ENCODE assay signal across 9 mouse cellular contexts in the genomic region with DNA sequence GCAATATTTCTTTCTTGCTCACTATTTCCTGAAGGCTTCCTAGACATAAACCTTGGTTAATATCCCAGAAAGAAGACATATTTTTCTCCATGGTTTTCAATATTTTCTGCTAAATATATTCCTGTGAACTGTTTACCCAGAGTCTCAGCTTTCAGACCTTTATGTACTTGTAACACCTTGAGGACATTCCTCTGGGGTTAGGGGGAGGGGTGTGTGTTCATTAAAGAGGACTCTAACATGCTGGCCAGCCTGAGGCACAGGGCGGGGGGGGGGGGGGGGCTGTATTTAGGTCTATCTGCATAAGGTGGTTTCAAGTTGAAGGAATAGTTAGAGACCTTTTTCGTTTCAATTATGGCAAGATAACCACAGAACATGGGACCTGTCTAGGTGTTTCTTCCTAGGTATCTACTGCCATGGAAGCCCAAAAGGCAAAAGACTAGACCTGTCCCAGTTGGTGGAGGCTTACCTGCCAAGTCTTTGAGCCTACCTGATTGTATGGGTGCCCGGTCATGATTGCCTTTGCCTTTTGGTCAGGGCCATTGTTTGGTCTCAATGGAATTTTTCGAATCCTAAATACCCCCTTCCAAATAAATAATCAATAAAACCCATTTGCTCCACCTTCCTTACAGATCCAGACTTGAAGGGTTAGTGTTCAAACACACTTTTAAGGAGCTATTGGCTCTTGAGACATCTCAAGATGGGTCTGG. TPM values are rescaled to one million over a fixed set of nuclear protein-coding genes. Genes with fewer than 3 reads are reported as not detected.
DNase-seq lines count a peak whose midpoint lies in the region; ATAC-seq and TF ChIP-seq lines count a peak whose summit lies in the region.
"Had no signal": no experiment of that assay in that cellular context is flagged by ENCODE, and none has a peak within 500 bp of the region (broad histone marks: within the 10 kb centered on the region; RNA-seq: fewer than 3 reads in every experiment).

No protein-coding gene starts in this region.

- no peak overlapping the region; the same call in 1 of the 2 replicates for H3K9ac ChIP-seq in lung, embryonic 14.5 days
- H3K9ac ChIP-seq in forebrain, embryonic 11.5 days (ENCODE audit: low read length): peak overlapping the region; percentile 67
- H3K9ac ChIP-seq in intestine, postnatal 0 days (ENCODE audit: low read depth, low read length): no peak overlapping the region
- peak overlapping the region; percentile 66 for H3K9ac ChIP-seq in neural tube, embryonic 13.5 days

- DNase-seq in lung, embryonic 14.5 days: no peak
- DNase-seq in lung, postnatal 14 days: no peak
- no peak for DNase-seq in forebrain, embryonic 11.5 days (ENCODE audit: low spot score)
- no peak for DNase-seq in spleen, postnatal 10 days (ENCODE audit: low spot score in 2 of 2)
- no peak for DNase-seq in left cerebral cortex, adult 18-20 months (ENCODE audit: low spot score in 2 of 2)
- DNase-seq in right cerebral cortex, postnatal 4 days: no peak
- DNase-seq: adrenal gland, postnatal 10 days had no signal

- peak overlapping the region; percentile 67 for H3K4me2 ChIP-seq in lung, embryonic 14.5 days
- peak overlapping the region; percentile 62; the same call in 1 of the 2 replicates for H3K4me2 ChIP-seq in forebrain, embryonic 11.5 days (ENCODE audit: low read depth, low read length, severe bottlenecking)
- H3K4me2 ChIP-seq in intestine, postnatal 0 days (replicated peaks; ENCODE audit: low read depth): peak overlapping the region; percentile 76; the same call in 1 of the 2 replicates
- peak overlapping the region; percentile 63 for H3K4me2 ChIP-seq in neural tube, embryonic 13.5 days

- H3K27ac ChIP-seq in lung, embryonic 14.5 days (ENCODE audit: low read depth): peak overlapping the region; percentile 97
- peak overlapping the region; percentile 99 for H3K27ac ChIP-seq in forebrain, embryonic 11.5 days (ENCODE audit: low read depth, low read length)
- H3K27ac ChIP-seq in intestine, postnatal 0 days (ENCODE audit: low read depth, low read length): peak overlapping the region; percentile 86; the same call in 1 of the 2 replicates
- H3K27ac ChIP-seq in neural tube, embryonic 13.5 days (replicated peaks): peak overlapping the region; percentile 100

- WGBS in lung, embryonic 14.5 days: 33% methylated on average over 4 of the region's 4 CpGs
- WGBS in forebrain, embryonic 11.5 days: 54% methylated on average over 4 of the region's 4 CpGs
- 66% methylated on average over 4 of the region's 4 CpGs for WGBS in intestine, postnatal 0 days
- WGBS in neural tube, embryonic 13.5 days: 47% methylated on average over 4 of the region's 4 CpGs

- H3K4me1 ChIP-seq in lung, embryonic 14.5 days (ENCODE audit: insufficient read depth): peaks cover 76% of the 10 kb centered on the region
- peaks cover 63% of the 10 kb centered on the region for H3K4me1 ChIP-seq in forebrain, embryonic 11.5 days (replicated peaks; ENCODE audit: control insufficient read depth, insufficient read depth, low read length)
- peaks cover 8% of the 10 kb centered on the region for H3K4me1 ChIP-seq in intestine, postnatal 0 days (replicated peaks; ENCODE audit: control insufficient read depth, insufficient read depth, low read length)
- H3K4me1 ChIP-seq in neural tube, embryonic 13.5 days (replicated peaks): peaks cover 92% of the 10 kb centered on the region

- no peak overlapping the region for H3K4me3 ChIP-seq in lung, embryonic 14.5 days (ENCODE audit: low read depth, low read length)
- H3K4me3 ChIP-seq in forebrain, embryonic 11.5 days (ENCODE audit: low read depth, low read length): no peak overlapping the region
- H3K4me3 ChIP-seq in intestine, postnatal 0 days (ENCODE audit: low read depth, low read length): no peak overlapping the region
- peak overlapping the region; percentile 30 for H3K4me3 ChIP-seq in neural tube, embryonic 13.5 days

- no peak for TF ChIP-seq CTCF in lung, embryonic 14.5 days (IDR thresholded peaks at IDR 0.05; ENCODE audit: low read depth)
- no peak for TF ChIP-seq CTCF in intestine, postnatal 0 days (IDR thresholded peaks at IDR 0.05; ENCODE audit: low read depth)

- no peaks in the 10 kb centered on the region for H3K36me3 ChIP-seq in lung, embryonic 14.5 days (ENCODE audit: insufficient read depth)
- H3K36me3 ChIP-seq in forebrain, embryonic 11.5 days (ENCODE audit: control insufficient read depth, insufficient read depth, low read length): no peaks in the 10 kb centered on the region
- H3K36me3 ChIP-seq in intestine, postnatal 0 days (ENCODE audit: control insufficient read depth, insufficient read depth): no peaks in the 10 kb centered on the region
- H3K36me3 ChIP-seq in neural tube, embryonic 13.5 days: no peaks in the 10 kb centered on the region

- H3K27me3 ChIP-seq in lung, embryonic 14.5 days (ENCODE audit: insufficient read depth, low read length): no peaks in the 10 kb centered on the region
- no peaks in the 10 kb centered on the region for H3K27me3 ChIP-seq in forebrain, embryonic 11.5 days (ENCODE audit: control insufficient read depth, insufficient read depth, low read length)
- H3K27me3 ChIP-seq in intestine, postnatal 0 days (replicated peaks; ENCODE audit: control insufficient read depth, insufficient read depth, low read length): no peaks in the 10 kb centered on the region
- H3K27me3 ChIP-seq in neural tube, embryonic 13.5 days: no peaks in the 10 kb centered on the region

- H3K9me3 ChIP-seq in lung, embryonic 14.5 days (ENCODE audit: low read depth, low read length): no peaks in the 10 kb centered on the region
- no peaks in the 10 kb centered on the region for H3K9me3 ChIP-seq in forebrain, embryonic 11.5 days (ENCODE audit: control insufficient read depth, low read length)
- no peaks in the 10 kb centered on the region for H3K9me3 ChIP-seq in intestine, postnatal 0 days (ENCODE audit: control insufficient read depth)
- no peaks in the 10 kb centered on the region for H3K9me3 ChIP-seq in neural tube, embryonic 13.5 days

- no peak for ATAC-seq in lung, embryonic 14.5 days (ENCODE audit: insufficient read depth)
- ATAC-seq in forebrain, embryonic 11.5 days (replicated peaks; ENCODE audit: low FRiP score): no peak
- no peak for ATAC-seq in intestine, postnatal 0 days
- no peak for ATAC-seq in neural tube, embryonic 13.5 days (ENCODE audit: low read depth)

RNA-seq across cellular contexts. Expression of gene Irf2bpl, which starts 11.3 kb away (rescaled TPM):
- polyA plus RNA-seq in lung, embryonic 14.5 days (2014; fragmentation: Nextera tagmentation; extraction: Ambion mirVana): 44.6 and 44.8 TPM in 2 replicates
- 40.3 and 42.7 TPM in 2 replicates for polyA plus RNA-seq in forebrain, embryonic 11.5 days (2014; fragmentation: Nextera tagmentation; extraction: Ambion mirVana)
- polyA plus RNA-seq in intestine, postnatal 0 days (2015; fragmentation: Nextera tagmentation; extraction: Ambion mirVana): 10.0 and 10.7 TPM in 2 replicates
- 59.9 and 60.7 TPM in 2 replicates for polyA plus RNA-seq in neural tube, embryonic 13.5 days (2015; fragmentation: Nextera tagmentation; extraction: Ambion mirVana)
- 10 to 100 TPM; 91.6 to 93.6 TPM for total RNA-seq in left cerebral cortex, adult 18-20 months (2021)

RNA-seq across cellular contexts. Expression of gene Cipc, which starts 51.0 kb away (rescaled TPM):
- polyA plus RNA-seq in lung, embryonic 14.5 days (2014; fragmentation: Nextera tagmentation; extraction: Ambion mirVana): 22.4 and 24.3 TPM in 2 replicates
- 46.5 and 48.7 TPM in 2 replicates for polyA plus RNA-seq in forebrain, embryonic 11.5 days (2014; fragmentation: Nextera tagmentation; extraction: Ambion mirVana)
- 3.2 and 3.8 TPM in 2 replicates for polyA plus RNA-seq in intestine, postnatal 0 days (2015; fragmentation: Nextera tagmentation; extraction: Ambion mirVana)
- 39.2 and 45.6 TPM in 2 replicates for polyA plus RNA-seq in neural tube, embryonic 13.5 days (2015; fragmentation: Nextera tagmentation; extraction: Ambion mirVana)
- total RNA-seq in left cerebral cortex, adult 18-20 months (2021): 10 to 100 TPM; 84.0 to 86.8 TPM

Comparison
In these comparisons a context has a peak if more than half of its experiments do, and no peak if none do; other contexts are left out.
1. H3K9ac ChIP-seq: peak in forebrain, embryonic 11.5 days (single experiment) and neural tube, embryonic 13.5 days (single experiment); none in lung, embryonic 14.5 days (single experiment) and intestine, postnatal 0 days (single experiment).
2. Peak in every context shown above with its lines, with median percentiles within 50 percentile points of each other: H3K27ac ChIP-seq and H3K4me2 ChIP-seq.